Mouse (Mus musculus) liver, embryonic 13.5 days (tissue): ENCODE measurements around the gene Snx11. TPM values are rescaled to one million over a fixed set of nuclear protein-coding genes. Genes with fewer than 3 reads are reported as not detected.

Experiments used
- ATAC-seq: fragments of 200-750 bp; cut with Nextera tagmentation; 2 replicates; pipeline ENCODE4 v1.8.0; 2017; ENCODE audit warnings: low read depth, mild to moderate bottlenecking, moderate number of reproducible peaks, moderate library complexity
- DNase-seq: peaks from one replicate; pipeline ENCODE4 v3.0.0; 2022
- H3K27ac ChIP-seq: fragments of 300-500 bp; sonication (generic); 2 replicates; pipeline ENCODE4 v1.5.1; 2015; ENCODE audit warnings: moderate library complexity, mild to moderate bottlenecking, inconsistent platforms
- H3K27me3 ChIP-seq: fragments of 300-500 bp; sonication (generic); 2 replicates; pipeline ENCODE4 v1.6.1; 2015; ENCODE audit warnings: mild to moderate bottlenecking, inconsistent platforms
- H3K36me3 ChIP-seq: fragments of 300-500 bp; sonication (generic); 2 replicates; pipeline ENCODE4 v1.6.1; 2015; ENCODE audit warnings: mild to moderate bottlenecking, inconsistent platforms
- H3K4me1 ChIP-seq: fragments of 300-500 bp; sonication (generic); replicated peaks from 2 replicates; pipeline ENCODE4 v1.6.1; 2015; ENCODE audit warnings: inconsistent platforms
- H3K4me2 ChIP-seq: fragments of 300-500 bp; sonication (generic); 2 replicates; pipeline ENCODE4 v1.6.1; 2015; ENCODE audit warnings: inconsistent platforms, mild to moderate bottlenecking, moderate library complexity
- H3K4me3 ChIP-seq: fragments of 300-500 bp; sonication (generic); replicated peaks from 2 replicates; pipeline ENCODE4 v1.5.1; 2015; ENCODE audit warnings: mild to moderate bottlenecking, inconsistent platforms
- H3K9ac ChIP-seq: fragments of 300-500 bp; sonication (generic); 2 replicates; pipeline ENCODE4 v1.6.1; 2015; ENCODE audit warnings: mild to moderate bottlenecking, inconsistent platforms
- H3K9me3 ChIP-seq: fragments of 300-500 bp; sonication (generic); replicated peaks from 2 replicates; pipeline ENCODE4 v1.6.1; 2016; ENCODE audit warnings: inconsistent platforms
- WGBS: fragments of 180-500 bp; shearing (Covaris S2); methylation state at CpG from one replicate; pipeline ENCODE4 v1.1.7; 2015; ENCODE audit not compliant: insufficient replicate concordance; 5-methylcytosine and 5-hydroxymethylcytosine counted together
- polyA plus RNA-seq: library from polyadenylated mRNA; unstranded; fragments of >200 nt; fragmentation: Nextera tagmentation; extraction: Ambion mirVana; gene quantifications from 2 replicates; pipeline ENCODE4 v1.2.1, GENCODE M21; 2015

The Snx11 gene
- polyA plus RNA-seq, result 9.7 and 10.6 TPM in 2 replicates

DNA sequence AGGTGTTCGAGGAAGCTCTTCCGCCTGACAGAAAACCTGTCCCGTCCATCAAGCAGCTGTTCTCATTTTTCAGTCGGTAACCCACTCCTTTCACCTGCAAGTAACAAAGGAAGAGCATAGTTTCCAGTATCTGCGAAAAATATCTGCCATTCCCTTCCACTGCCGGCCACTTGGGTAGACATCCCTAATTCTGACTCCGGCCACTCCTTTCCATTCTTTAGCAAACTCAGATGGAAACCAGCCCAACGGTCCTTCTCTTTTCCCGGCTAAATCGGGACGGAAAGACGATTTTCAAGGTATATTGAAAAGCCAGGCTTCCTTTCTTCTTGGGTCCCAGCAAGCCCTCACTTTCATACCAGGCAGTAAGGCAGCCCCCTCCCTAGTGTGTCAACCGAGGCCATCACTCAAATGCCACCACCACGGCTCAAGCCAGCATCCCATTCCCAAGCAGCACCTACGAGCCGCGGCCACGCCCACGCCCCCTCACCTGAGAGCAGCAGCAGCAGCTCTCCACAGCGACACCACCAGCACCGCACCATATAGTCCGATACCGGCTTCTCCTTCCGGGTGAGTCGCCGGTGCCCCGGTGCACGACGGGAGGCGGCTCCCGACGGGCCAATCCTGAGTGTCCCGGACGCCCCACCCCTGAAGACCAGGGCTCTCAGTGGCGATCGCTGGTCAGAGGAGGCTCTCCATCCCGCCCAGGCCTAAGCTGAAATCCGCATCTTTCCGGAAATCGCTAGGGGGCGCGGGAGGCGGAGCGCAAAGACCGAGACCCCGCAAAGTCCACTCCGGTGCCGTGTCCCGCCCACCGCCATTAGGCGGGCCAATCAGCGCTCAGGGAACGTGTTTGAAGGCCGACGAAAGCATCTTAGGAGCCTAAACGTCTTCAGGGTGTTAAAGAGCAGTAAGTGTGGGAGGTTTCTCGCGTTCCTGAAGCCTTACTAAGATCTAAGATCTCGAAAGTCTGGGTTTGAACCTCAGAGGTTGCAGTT, at the start of gene Snx11:
TSS of gene Snx11 (minus strand) at position 592 of the 995 bp plus-strand sequence.
- no peaks in the 10 kb centered on the region for H3K9me3 ChIP-seq
- no peaks in the 10 kb centered on the region for H3K27me3 ChIP-seq
- ATAC-seq, result peak; percentile 99
- H3K36me3 ChIP-seq, result peaks cover 18% of the 10 kb centered on the region
- peak within 1 kb of the TSS; percentile 84 for H3K27ac ChIP-seq
- H3K4me1 ChIP-seq, result peaks cover 31% of the 10 kb centered on the region
- WGBS, result 2% methylated on average over 59 of the region's 59 CpGs
- H3K4me2 ChIP-seq, result peak within 1 kb of the TSS; percentile 89
- H3K4me3 ChIP-seq, result peak within 1 kb of the TSS; percentile 83
- peak; percentile 100 for DNase-seq
- H3K9ac ChIP-seq, result peak within 1 kb of the TSS; percentile 86

DNA sequence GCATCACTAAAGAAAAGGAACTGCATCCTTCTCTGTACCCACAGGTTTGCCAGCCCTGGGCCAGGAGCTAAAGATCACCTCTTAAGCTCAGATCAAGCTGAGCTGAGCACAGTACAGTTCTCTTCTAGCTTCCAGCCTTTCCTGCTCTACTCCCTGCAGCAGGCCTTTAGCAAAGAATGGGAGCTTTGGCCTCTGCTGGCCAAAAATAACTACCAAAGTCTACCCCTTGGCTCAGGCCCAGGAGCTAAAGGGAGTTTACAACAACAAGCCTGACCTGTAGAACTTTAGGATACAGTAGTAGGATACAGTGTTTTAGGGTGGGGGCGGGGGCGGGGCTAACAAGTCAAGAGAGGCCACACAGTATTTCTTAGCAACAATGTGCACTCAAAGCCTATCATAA, 49.1 kb upstream of the Snx11 start:
- Histone ChIP-seq H3K4me3 (no peak overlapping the region), H3K27me3 (no peaks in the 10 kb centered on the region), H3K9ac (0 out of 2 replicates have a peak overlapping the region, but pooled peaks have one; percentile 18), H3K4me2 (peak overlapping the region; percentile 79; the same call in 1 of the 2 replicates), H3K27ac (peak overlapping the region; percentile 32; the same call in 1 of the 2 replicates), H3K9me3 (no peaks in the 10 kb centered on the region), H3K4me1 (peaks cover 84% of the 10 kb centered on the region), H3K36me3 (peaks cover 49% of the 10 kb centered on the region)
- DNase-seq, result no peak
- WGBS, result 74% methylated on average over 2 of the region's 2 CpGs
- no peak for ATAC-seq

DNA sequence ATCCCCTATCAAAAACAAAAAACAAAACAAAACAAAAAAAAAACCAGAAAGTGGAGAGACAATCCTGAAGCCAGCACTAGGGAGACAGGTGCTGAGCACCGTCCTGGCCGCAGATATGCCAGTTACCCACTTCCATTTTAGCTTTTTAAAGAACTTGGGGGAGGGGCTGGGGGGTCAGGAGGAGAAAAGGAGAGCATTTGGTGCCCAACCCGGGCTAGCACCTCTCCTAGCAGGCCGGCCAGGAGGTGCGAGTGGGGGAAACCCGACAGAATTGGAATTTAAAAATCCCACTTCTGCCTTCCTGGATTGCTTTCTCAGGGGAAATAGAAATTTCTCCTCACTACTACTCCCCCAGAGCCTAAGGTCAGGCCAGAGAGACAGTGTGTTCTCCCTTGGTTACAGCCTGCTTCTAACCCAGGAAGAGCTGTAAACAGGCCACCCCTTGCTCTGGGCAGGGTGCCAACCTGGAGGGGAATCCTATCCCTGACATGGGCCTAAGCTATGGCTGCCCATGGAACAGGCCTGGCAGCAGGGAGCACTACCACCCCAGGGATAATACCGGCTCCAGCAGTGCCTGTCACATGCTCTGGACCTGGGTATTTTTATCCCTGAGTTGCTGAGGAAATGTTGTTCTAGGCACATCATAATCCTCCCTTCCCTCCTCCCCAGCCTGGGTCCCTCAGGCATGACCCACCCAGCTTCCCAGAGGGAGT, 47.6 kb upstream of the Snx11 start:
- Histone ChIP-seq H3K4me2 (peak overlapping the region; percentile 79), H3K4me1 (peaks cover 74% of the 10 kb centered on the region), H3K36me3 (peaks cover 64% of the 10 kb centered on the region), H3K4me3 (peak overlapping the region; percentile 56; the same call in 1 of the 2 replicates), H3K27ac (peak overlapping the region; percentile 50), H3K9ac (peak overlapping the region; percentile 63; the same call in 1 of the 2 replicates), H3K9me3 (no peaks in the 10 kb centered on the region), H3K27me3 (no peaks in the 10 kb centered on the region)
- 58% methylated on average over 7 of the region's 7 CpGs for WGBS
- ATAC-seq (no peak), DNase-seq (no peak)

DNA sequence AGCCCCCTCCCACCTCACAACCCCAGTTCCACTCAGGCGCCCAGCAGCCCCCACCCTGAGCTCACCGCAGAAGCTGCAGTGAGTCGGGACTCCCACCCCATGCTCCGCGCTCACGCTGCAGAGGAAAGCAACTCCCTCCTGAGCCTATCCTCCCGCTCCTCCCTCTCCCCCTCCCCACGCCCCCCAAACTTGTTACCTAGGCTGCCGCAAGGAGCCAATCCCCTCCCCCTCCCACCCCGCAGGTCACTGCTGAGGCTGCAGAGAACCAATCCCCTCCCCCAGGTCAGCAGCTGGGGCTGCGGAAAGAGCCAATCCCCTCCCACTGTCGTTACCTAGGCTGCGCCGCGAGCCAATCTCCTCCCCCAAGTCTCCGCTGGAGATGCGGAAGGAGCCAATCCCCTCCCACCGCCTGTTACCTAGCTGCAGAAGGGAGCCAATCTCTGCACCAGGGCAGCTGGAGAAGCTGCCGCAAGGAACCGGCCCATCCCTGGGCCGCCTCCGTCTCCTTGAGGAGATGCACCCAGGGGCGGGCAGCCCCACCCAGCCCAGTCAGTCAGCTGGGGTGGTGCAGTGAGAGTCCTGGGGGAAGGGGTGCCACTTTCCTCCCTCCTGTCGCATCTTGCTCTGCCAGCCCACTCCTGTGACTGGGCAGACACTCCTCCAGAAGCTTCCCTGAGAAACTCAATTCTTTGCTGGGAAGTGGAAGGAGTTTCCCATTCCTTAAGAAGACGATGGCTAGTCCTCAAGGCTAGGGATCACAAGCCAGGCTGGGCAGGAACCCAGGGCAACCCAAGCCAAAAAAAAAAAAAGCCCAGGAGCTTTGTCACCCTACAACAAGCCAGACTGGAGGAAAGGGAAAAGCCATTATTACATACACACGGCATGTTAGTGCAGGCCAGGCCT, 46.8 kb upstream of the Snx11 start:
- 6% methylated on average over 25 of the region's 26 CpGs for WGBS
- peak; percentile 73 for DNase-seq
- H3K4me2 ChIP-seq, result peak overlapping the region; percentile 79
- peaks cover 72% of the 10 kb centered on the region for H3K36me3 ChIP-seq
- peaks cover 74% of the 10 kb centered on the region for H3K4me1 ChIP-seq
- ATAC-seq, result peak; percentile 87
- peak overlapping the region; percentile 56 for H3K4me3 ChIP-seq
- H3K9ac ChIP-seq, result peak overlapping the region; percentile 63
- peak overlapping the region; percentile 64 for H3K27ac ChIP-seq
- no peaks in the 10 kb centered on the region for H3K27me3 ChIP-seq
- no peaks in the 10 kb centered on the region for H3K9me3 ChIP-seq

DNA sequence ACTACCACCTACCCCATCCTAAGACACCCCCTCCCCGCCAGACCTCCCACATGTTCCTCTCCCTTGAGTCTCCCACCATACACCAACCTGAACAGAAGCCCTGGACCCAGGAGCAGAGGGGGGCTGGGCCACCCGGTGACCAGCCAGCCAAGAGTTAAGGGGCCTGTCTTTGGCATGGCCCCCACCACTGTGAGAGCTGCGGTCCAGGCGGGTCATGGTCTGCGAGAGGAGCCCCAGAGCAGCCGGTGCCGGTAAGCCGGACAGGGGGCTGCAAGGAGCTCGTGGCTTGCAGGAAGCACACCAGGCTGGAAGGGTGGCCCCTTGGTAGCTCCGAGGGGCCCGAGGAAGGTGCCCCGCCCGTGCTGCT, 46.1 kb upstream of the Snx11 start:
- Histone ChIP-seq H3K4me2 (peak overlapping the region; percentile 79), H3K27ac (peak overlapping the region; percentile 64), H3K36me3 (peaks cover 79% of the 10 kb centered on the region), H3K27me3 (no peaks in the 10 kb centered on the region), H3K9ac (peak overlapping the region; percentile 63), H3K4me3 (peak overlapping the region; percentile 56), H3K4me1 (peaks cover 68% of the 10 kb centered on the region), H3K9me3 (no peaks in the 10 kb centered on the region)
- ATAC-seq (peak; percentile 4), DNase-seq (no peak)
- 30% methylated on average over 13 of the region's 13 CpGs for WGBS

DNA sequence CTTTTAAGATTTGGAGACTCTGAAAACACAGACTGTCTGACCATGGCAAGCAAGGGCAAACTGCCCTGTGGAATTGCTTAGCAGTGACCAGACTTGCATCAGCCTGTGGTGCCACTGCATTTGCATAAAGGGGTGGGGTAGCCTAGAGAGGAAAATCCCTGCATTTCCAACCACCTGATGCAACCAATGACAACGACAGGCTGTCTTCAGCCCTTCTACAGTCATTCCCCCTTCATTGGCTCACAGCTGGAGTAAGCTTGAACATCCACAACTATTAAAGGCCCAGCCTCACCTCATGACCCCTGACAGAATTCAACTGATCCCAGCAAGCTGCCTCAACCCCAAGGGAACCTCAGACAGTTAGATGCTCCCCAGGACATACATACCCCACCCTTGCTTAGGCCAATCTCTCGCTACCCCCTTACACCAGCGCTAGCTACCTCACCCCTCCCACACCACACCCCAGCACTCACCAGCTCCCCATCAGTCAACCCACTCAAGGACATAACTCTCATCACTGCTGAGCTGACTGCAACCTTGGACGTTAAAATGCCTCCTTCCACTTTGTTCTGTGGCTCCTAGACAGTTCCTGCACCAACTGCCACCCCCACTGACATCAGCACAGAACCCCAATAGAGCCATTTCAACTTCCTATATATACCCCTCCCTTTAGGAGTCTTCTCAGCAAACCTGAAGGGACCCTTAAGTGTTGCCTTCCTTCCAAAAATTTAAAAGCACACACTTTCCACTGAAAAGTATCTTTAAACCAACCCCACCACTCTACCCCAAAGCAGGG, 45.5 kb upstream of the Snx11 start:
- peak overlapping the region; percentile 64 for H3K27ac ChIP-seq
- 57% methylated on average over 4 of the region's 4 CpGs for WGBS
- peaks cover 62% of the 10 kb centered on the region for H3K4me1 ChIP-seq
- peaks cover 80% of the 10 kb centered on the region for H3K36me3 ChIP-seq
- ATAC-seq, result peak; percentile 15; the same call in 1 of the 2 replicates
- H3K9me3 ChIP-seq, result no peaks in the 10 kb centered on the region
- H3K27me3 ChIP-seq, result no peaks in the 10 kb centered on the region
- peak overlapping the region; percentile 63 for H3K9ac ChIP-seq
- H3K4me3 ChIP-seq, result peak overlapping the region; percentile 56; the same call in 1 of the 2 replicates
- peak overlapping the region; percentile 79 for H3K4me2 ChIP-seq
- DNase-seq, result no peak

DNA sequence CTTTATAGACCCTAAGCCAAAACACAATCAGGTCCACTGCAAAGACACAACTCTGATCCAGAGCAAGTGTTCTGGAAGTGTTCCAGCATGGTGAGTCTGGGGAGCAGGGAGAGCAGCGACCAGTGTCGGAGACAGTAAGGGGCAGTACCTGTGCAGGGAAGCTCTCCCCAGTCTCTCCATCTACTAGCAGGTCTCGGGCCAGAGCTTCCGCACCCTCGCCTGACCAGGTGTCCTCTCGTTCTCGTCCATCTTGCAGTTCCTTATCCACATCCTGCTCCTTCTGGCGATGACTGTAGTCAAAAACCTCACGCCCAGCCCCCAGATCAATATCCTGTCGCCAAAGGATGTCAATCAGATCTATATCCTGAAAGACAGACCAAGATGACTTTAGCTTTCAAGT, 44.6 kb upstream of the Snx11 start:
- Histone ChIP-seq H3K4me1 (peaks cover 53% of the 10 kb centered on the region), H3K27ac (no peak overlapping the region), H3K4me2 (no peak overlapping the region), H3K9me3 (no peaks in the 10 kb centered on the region), H3K27me3 (no peaks in the 10 kb centered on the region), H3K9ac (no peak overlapping the region), H3K4me3 (no peak overlapping the region), H3K36me3 (peaks cover 80% of the 10 kb centered on the region)
- DNase-seq, result no peak
- ATAC-seq, result no peak
- 84% methylated on average over 10 of the region's 10 CpGs for WGBS

DNA sequence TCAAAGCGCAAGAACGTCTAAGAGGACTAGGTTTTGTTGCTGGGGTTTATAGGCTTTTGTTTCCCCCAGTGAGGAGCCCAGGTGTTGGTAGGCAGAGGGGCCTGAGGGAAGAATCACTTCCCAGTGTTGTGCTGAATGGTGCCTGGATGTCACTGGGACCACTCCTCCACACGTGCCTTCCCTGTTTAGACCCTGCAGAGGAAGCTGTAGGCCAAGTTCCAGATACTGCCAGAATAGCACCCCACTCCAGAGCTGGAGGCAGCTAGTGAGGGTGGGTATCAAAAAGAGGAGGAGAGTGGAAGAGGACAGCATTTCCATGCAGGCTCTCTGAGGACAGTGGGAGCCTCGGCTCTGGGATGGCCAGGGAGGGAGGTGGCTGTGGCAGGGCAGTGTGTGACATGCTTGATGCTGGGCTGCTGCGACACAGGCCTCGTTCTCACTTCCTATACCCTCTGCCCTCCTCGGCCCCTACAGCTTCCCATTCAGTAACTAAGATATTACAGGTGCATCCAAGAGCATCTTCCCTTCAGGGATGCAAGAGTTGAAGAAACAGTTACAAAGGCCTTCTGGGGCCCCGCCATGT, 40.9 kb upstream of the Snx11 start:
- 83% methylated on average over 8 of the region's 8 CpGs for WGBS
- ATAC-seq, result no peak

DNA sequence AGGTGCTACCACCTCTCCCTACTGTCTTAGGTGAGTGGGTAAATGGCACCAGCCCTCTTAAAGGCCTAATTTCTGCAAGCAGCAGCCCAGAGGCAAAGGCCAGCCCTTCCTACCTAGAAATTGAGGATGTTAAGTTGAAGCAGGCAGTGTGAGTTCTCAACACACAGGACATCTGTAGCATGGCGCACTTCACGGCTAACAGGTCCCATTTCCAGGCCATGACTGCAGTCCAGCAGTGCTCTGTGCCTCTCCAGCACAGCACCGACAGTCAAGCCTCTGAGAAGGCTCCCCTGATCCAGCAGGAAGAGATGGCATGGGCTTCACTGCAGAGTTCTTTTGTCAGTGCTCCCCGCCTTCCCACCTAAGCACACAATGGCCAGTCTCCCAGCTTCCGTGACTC, 39.6 kb upstream of the Snx11 start:
- Histone ChIP-seq H3K27ac (no peak overlapping the region), H3K9ac (no peak overlapping the region), H3K9me3 (no peaks in the 10 kb centered on the region), H3K36me3 (peaks cover 78% of the 10 kb centered on the region), H3K4me2 (no peak overlapping the region), H3K27me3 (no peaks in the 10 kb centered on the region), H3K4me3 (no peak overlapping the region), H3K4me1 (peaks cover 3% of the 10 kb centered on the region; the same call in 1 of the 2 replicates)
- no peak for ATAC-seq
- 84% methylated on average over 5 of the region's 5 CpGs for WGBS
- DNase-seq, result no peak

More for the DNA sequence above, 40.9 kb upstream of the Snx11 start:
- Histone ChIP-seq H3K27ac (no peak overlapping the region), H3K4me1 (peaks cover 15% of the 10 kb centered on the region), H3K36me3 (peaks cover 81% of the 10 kb centered on the region), H3K9me3 (no peaks in the 10 kb centered on the region), H3K27me3 (no peaks in the 10 kb centered on the region), H3K9ac (no peak overlapping the region), H3K4me3 (no peak overlapping the region), H3K4me2 (no peak overlapping the region)
- DNase-seq, result no peak

DNA sequence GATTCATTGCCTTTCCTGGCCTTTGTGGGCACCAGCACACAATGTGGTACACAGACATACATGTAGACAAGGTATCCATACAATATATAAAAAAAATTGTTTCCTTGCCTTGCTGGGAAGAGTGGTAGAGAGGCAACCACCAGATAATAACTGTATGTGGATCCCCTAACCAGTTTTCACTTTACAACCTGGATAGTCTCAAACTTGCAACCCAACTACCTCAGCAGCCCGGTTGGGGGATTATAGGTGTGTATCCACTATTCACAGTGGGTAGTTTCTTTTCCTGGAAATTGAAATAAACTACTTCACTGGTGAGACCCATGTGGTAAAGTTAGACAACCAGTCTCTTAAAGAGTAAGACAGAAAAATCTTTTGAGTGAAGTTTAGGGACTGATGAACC, 39.1 kb upstream of the Snx11 start:
- WGBS, result 86% methylated on average over 1 of the region's 1 CpGs
- Histone ChIP-seq H3K4me3 (no peak overlapping the region), H3K27me3 (no peaks in the 10 kb centered on the region), H3K9me3 (no peaks in the 10 kb centered on the region), H3K36me3 (peaks cover 77% of the 10 kb centered on the region), H3K4me1 (no peaks in the 10 kb centered on the region), H3K27ac (no peak overlapping the region), H3K4me2 (no peak overlapping the region), H3K9ac (no peak overlapping the region)
- DNase-seq (no peak), ATAC-seq (no peak)
